Mouse (Mus musculus) thymus, postnatal 25 days (tissue): ENCODE data around the gene Gm973.

Experiments used
- DNase-seq: peaks from one replicate; pipeline ENCODE4 v3.0.0; 2022

The Gm973 gene

DNA sequence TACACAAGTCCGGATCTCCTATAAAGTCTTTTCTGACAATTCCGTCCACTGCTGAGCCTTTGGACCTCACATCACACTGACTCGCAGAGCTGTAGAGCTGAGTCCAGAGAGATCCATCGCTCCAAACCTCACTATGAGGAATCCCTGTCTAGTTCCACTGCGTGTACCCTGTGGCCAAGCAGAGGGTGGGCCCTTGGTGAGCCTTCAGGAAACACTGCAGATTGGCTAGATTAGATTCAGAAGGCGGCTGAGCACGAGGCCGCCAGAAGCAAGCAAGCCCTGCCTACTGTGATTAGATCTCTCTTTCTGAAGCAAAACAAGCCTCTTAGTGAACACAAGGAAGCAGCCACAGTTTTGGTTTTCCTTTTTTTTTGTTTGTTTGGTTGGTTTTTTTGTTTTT, 27.8 kb downstream of the Gm973 start:
- no peak for DNase-seq

DNA sequence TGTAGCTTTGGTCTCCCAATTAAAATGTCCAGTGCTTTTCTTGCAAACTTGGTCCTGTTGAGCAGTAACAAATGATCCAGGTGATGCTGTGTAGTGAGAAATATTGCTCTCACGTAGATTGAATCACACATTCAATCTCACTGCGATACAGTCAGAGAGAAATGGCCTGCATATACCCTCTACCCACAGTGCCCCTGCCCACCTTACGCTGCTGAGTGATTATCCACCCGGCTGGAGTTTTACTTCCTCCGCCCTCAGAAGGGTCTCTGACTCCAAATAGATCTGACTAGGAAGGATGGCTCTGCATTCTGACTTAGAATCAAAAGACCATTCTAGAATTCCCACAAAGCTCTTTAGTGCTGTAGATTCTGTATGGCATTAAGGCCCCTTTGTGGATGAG, 32.4 kb downstream of the Gm973 start:
- DNase-seq = no peak

DNA sequence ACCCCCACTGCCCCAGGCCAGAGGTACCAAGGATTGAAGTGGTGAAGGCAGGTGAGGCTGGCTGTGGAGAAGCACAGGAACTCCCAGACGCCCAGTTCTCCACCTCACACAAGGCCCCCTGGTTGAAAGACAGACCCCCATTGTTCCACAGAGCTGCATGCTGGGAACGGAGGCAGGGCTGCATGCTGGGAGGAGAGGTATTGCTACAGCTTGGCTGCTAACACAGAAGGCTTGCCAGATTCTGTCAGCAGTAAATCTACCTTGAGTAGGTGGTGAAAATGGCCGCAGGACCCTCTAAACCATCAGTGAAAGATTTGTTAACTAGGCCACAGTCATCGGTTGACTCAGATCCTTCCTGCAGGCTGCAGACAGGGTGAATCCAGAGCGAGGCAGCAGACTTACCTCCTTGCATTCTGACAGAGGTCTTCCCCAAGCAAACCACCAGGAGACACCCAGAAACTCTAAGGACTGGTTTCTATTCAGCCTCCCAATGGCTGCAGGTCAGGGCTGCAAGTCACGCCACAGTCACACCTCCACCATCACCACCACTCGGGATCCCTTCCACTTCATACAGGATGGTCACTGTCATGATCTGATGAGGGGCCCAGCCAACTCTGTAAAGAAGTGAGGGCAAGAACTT, 33.1 kb downstream of the Gm973 start:
- DNase-seq = no peak

DNA sequence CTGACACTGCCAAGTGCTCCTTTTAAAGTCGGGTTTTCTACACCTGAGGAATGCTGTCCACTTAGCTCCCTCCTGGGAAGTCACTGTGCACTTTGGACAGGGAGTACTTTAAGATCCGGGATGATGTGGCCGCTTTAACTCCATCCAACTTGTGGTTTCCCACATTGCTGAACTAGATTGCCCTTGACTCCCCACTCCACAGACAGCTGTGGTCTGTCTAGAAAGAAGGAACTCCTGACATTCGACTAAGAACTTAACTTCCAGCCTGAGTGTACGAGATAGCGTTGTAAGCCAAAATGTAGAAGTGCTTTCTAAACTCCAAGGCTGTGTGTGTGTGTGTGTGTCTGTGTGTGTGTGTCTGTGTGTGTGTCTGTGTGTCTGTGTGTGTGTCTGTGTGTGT, 34.2 kb downstream of the Gm973 start:
- DNase-seq = no peak

DNA sequence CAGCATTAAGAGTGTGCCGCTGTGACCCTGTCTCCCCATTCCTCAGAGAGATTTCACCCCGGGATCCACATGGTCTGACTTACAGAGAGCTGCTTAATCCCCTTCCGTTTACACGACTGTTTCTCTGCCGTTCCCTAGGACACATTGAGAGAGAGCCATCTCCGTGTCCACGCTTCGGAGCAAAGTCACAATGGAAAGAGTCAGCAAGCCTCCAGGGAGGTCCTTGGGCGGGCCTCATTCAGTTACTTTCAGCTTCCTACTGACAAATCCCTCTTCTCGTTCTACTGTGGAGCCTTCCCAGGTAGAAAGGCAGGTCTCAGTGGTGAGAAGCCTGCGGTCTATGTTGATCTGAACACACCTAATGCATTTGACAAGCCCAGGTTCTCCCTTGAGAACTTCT, 34.9 kb downstream of the Gm973 start:
- no peak for DNase-seq

DNA sequence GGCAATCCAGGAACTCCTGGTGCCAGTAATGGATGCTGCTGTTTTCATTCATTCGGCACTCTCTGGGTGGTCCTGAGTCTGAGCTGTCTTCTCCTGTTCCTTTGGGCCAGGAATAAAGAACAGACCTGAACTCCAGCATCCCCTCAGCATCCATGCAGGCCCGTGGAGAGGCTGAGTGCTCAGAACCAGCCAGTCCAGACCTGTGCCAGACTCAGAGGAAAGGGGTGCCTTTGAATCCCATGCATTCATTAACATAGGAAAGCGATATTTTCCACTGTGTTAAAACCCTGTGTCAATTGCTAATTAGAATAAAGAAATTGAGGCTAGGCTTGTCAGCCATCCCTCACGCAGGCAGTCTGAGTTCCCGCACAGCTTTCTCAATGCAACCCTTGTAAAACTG, 37.6 kb downstream of the Gm973 start:
- no peak for DNase-seq

DNA sequence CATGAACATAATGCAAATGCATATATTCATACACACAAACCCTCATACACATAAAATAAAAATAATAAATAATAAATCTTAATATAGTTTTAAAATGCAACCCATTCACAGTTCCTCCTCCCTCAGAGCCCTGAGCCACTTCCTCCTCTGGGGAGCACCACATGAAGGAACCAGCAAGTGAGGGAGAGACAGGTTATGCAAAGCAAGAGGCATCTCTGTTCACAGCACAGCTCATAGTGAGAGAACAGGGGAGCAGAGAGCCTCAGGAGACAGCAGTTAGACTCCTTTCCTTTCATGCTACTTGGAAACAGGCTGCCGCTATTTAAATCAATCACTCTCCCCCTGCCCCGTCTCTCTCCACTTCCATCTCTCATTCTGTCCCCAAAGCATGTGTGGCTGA, 47.5 kb downstream of the Gm973 start:
- no peak for DNase-seq

DNA sequence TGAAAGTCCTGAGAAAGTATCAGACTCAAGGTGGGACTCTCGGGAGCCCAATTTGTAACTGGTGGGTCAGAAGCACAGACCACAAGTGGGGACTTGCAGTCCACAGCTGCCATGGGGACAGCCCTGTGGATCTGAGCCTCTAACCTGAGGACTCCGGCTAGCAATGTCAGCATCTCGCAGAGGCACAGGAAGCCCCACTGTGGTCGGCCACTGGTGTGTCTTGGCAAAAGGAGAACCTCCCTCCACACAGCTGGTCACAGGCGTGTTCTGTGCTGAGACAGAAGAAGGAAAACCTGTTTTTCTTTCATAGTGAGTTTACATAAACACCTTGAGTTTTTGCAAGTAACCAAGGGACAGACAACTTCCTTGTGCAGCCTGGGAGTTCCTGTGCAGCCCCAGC, 49.7 kb downstream of the Gm973 start:
- DNase-seq = no peak

DNA sequence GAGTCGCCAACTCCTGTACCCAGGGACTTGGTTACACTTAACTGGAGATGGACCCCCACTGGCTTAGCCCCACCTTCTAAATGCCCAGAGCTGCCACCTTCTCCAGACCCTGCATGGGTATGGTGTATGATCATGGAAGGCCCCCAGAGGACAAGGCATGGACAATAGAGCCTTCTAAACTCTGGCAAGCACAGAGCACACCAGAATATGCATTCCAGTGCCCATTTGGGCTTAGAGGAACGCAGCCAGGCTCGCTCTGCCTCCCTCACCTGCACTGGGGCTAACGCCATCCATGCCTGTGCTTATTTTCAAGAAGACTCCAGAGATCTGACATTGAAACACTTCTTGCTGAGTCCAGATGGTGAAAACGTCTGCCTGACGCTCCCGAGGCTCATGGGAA, 50.2 kb downstream of the Gm973 start:
- no peak for DNase-seq

DNA sequence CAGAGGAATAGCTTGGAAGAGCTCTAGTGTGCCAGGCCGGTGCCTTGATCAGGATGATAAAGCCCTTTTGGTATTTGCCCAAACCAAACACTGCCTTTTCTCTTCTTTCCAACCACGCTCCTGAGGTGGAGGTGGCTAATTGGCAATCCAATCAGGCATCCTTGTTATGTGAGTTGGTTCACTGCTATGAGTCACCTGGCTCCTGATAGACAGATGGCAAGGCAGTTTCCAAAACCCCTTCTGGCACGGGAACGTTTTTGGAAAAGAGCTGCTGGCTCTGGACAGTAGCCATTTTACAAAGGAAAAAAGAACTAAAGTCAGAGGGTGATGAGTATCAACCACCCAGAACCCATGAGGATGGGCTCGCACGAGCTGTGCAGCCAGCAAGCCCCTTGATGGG, 50.9 kb downstream of the Gm973 start:
- no peak for DNase-seq

DNA sequence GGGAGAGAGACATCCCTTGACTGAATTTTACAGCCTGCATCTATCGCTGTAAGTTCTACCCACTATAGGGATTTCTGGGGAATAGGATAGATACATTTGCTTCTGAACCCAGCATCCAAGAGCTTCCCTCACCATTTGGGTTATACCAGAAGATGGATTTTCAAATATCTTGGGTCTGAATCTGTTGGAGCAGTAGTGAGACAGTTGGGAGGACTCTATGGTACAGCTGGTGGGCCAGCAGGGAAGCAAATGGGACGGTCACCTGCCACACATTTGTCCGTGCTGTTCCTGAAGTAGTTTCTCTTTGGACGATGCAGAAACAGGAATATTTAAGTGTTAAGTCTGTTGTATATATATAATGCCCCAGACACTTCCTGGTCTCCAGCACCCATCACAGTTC, 51.5 kb downstream of the Gm973 start:
- no peak for DNase-seq

DNA sequence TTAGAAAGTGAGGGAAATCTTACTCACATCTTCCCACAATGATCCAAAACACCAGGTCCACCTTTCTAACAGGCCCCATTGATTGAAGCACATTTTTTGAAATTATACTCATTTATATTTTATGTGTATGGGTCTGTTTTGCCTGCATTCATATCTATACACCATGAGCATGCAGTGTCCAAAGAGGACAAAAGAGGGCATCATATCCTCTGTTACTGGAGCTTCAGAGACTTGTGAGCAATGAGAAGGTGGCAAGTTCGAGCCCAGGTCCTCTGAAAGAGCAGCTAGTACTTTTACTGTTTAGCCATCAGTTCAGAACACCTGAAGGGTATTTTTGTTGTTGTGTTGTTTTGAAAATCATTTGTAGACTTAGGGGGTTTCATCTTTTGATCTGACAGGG, 52.2 kb downstream of the Gm973 start:
- no peak for DNase-seq

DNA sequence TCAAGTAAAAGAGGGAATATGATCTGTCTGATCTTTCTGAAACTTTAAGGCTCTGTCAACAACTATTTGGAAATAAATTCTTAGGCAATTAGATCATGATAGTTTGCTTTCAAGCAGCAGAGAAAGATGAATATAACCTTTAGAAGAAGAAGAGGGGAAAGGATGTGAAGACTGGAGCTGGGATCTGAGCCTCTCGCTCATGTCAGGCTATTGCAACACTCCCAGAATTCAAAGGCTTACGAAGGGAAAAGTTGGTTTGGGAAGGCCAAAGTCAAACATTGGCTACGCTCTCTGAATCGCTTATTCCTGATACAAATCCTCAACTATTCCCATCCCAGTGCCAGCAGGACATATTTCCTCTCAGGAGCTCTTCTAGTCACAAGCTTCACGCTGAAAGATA, 53.2 kb downstream of the Gm973 start:
- DNase-seq = no peak

DNA sequence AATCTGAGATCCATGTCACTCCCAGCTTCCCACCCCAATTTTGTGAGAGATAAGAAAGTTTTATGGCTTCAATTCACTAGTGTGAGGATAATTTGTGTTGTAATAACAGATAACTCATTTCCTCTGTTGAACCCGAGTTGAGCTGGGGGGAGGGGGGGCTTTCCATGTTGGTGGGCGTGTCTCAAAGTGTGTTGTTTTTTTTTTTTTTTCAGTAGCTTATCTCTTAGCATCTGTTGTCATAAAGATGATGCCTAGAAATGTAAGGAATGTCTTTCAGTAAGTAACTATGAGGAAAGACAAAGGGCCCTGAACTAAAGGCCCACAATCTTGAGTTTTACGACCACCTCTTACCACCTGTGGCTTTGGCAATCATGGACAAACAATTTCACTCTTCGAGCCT, 54.7 kb downstream of the Gm973 start:
- DNase-seq = no peak

DNA sequence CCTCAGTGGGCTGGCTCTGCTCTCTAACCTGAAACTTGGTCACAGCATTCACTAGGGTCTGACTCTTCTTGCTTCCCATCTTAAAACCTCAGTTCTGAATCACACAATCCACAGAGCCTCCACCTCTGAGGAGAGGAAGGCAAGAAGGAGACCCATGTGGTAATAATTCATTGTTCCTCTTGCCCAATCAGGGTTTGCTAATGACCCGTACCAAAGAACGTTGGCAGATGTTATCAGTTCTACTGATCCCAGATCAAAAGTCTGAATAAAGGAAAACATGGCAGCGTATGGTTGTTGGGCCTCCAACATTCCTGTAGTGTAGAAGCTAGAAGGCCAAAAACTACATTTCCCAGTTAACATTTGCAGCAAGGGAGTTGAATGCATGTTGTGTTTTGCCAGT, 55.4 kb downstream of the Gm973 start:
- DNase-seq = no peak

DNA sequence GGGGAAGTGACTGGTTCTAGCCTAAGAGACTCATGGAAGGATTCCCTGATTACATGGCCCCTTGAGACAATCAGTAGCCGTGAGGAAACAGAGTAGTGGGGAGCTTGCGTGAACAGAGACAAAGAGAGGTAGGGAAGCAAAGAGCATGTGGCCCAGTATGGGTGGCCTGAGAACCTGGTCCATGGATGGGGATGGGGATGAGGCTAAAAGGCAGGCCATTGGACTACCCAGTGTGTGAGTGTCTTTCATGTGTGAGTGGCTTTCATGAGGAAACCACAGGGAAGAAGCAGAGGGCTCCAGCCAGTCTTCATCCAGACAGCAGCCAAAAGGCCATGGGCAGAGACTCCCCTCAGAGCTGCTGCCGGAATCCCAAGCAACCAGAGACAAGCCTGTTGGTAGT, 57.8 kb downstream of the Gm973 start:
- DNase-seq = no peak

DNA sequence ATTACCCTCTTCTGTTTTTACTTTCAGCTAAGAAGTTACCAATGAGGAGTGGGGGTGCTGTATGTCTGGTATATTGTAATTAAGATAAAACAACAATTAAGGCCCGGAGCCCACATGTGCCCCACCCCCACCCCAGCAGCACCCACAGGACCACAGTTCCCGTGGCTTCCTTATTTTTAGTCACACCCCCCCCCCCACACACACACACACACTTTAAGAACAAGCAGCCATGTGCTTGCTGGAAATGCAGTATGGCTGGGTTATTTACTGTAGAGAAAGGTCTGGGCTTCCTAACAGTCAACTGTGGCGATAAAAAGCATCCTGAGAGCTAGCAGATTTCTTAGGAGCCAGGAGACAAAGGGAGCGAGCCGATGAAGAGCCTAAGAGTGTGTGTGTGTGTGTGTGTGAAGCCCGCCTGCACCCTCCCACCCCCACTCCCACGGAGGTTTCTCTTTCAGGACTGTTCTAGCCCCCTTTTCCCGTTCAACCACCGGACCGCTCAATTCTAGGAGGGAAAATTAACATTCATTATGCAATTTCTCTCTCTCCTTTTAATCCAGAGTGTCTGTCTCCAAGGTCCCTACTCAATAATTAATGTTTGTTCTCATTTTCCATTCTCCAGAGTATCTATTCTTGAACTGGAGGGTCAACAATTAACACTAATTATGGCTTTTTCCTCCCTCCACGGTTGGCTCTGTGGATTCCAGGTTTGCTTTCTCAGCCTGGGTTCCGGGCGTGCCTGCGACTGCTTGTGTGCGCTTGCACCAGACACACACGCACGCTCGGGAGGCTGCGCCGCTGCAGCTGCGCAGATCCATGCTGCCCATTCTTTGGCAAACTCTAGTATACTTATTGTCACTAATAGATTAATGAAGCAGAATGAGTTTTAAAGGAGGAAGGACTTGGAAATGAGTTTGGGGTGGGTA, 58.5 kb downstream of the Gm973 start:
- DNase-seq = no peak

DNA sequence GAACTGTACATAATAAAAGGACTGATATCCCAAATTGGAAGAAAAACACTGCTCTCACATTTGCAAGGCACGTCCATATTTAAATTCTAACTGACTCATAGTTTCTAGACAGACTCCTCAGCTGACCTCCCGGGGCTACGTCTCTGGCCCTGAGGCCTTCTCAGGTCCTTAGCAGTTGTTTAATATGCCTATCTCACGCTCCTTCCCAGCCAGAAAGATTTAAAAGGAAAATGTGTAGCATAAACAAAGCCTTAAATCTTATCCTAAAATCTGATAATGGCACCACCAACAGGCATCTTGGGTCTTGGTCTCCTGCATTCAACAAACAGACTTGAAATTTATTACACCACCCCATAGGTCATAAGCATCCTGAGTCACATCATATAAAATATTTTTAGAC, 62.7 kb downstream of the Gm973 start:
- DNase-seq = no peak

DNA sequence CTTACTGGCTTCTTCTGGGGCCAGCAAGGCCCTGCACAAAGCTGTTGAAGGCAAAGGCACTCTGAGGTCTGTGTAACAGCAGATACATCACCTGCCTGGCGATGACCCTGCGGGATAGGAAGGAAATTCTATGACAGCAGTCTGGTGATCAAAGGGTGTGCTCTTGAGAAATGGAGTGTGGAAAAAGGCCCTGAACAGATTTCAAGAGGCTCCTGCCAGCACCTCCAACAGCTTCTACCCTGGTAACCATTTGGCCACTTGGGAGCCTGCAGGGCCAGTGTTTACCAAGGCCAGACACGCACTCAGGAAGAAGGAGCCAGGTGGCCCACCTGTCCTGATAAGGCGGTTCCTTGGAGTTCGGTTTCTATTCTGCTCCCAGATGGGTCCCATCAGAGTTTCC, 63.3 kb downstream of the Gm973 start:
- no peak for DNase-seq

DNA sequence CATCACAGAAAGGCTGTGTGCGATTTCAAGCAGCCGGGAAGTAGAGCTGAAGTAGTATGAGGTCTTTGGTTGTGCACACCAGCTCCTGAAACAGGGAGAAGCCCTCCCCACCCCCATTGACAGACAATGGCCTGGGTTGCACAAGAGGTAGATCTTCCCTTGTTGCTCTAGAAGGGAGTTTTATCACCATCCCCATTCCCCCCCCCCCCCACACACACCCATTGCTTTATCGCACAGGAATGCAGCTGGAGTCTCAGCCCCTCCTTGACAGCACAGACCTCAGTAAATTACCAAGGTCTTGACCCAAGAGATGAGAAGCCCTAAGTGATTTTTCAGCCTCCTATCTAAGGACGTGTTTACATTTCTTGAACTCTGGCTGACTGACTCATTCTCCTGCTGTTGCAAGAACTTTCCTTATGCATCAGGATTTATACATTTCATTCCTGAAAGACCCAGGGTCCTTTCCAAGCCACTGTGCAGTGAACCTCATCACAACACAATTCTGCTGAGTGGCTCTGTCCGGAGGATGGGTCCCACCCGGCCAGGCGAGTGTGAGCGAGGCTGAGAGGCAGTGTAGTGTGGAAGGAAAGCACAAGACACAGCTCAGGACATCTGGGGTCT, 64.2 kb downstream of the Gm973 start:
- DNase-seq = no peak

DNA sequence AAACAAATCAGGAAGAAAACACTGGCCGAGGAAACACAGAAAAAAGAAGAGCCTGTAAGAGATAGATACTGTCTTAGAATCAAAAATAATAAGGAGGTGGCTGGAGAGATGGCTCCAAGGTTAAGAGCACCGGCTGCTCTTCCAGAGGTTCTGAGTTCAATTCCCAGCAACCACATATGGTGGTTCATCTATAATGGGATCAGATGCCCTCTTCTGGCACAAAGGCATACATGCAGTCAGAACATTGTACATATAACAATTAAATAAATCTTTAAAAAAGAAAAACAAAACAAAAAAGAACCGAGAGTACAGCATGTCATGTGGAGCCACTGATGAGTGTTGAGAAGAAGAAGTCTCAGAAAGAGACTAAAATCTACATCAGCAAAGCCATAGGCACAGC, 64.8 kb downstream of the Gm973 start:
- DNase-seq = no peak

DNA sequence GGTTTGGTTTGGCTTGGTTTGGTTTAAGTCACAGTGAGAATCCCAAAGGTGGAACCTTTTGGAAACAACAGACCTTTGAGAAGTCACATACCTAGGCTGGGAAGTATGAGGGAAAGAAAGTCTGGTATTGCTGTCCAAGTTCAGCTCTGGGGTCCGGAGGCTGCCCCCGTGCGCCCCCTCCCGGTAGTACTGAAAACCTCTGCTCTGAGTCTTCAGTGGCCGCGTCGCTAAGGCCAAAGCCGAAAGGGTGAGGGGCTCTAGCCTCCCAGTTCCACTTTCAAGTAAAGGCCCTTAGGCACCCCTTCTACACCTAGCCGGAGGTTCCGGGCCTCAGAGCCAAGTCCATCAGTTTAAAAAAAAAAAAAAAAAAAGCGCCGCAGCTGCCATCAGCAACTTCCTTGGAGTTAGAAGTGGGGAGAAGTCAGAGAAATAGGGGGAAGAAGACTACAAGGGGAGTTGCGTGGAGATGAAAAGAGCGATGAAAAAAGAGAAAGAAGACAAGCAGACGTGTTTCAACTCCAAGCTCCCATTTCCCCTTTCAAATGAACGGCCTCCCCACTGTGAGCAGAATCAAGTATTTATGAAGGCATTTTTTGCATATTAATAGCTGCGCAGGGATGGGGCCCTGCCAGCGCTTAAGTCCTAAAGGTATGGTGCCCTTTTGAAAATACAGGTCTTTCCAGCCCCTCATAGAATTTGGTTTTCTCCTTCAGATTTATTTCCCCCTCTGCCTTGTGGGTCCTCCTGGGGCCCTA, 68.8 kb downstream of the Gm973 start:
- peak; percentile 70 for DNase-seq

DNA sequence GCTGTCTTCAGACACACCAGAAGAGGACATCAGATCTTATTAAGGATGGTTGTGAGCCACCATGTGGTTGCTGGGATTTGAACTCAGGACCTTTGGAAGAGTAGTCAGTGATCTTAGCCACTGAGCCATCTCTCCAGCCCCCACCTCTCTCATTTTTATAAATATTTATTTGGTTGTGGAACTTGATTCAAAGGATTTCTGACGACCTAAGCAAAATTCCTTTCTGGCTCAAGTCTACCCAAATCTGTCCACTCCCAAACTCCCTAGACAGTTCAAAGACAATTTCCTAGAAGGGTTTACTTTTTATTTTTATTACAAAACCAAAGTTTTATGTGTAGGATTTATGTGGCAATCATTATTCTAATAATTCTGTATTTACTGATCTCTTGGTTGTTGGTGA, 73.2 kb downstream of the Gm973 start:
- no peak for DNase-seq

DNA sequence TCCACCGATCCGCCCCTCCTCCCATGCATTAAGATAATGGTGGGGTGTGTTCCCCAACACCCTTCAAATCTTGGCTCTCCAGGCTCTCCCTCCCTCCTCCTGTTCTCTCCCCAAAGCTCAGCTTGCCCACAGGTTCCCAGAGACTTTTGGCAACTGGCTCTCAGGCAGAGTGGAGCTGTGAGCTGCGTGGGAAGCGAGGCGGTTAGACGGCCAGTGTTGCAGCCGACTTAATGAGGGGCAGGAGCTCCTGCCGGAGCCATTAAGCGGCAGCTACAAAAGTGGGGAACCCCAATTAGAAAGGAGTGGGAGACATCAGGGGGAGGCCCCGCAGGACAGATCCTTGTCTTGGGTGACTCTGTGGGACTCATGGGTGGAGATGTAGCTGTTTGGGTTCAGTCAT, 76.3 kb downstream of the Gm973 start:
- DNase-seq = no peak
